Mouse (Mus musculus) cerebellum, adult 8-10 months (tissue): ENCODE data around the gene Ffar1.

Source experiments
- DNase-seq: peaks from one replicate; pipeline ENCODE4 v3.0.0; 2022

The Ffar1 gene

GRCm38 (mm10) chr7:30861464-30861863 lies at the start of gene Ffar1:
Ffar1 (minus strand) TSS chr7:30861564.
- no peak for DNase-seq

- DNase-seq, result no peak
Observed at GRCm38 (mm10) chr7:30909773-30910172, 48.4 kb upstream of the Ffar1 start.

DNA sequence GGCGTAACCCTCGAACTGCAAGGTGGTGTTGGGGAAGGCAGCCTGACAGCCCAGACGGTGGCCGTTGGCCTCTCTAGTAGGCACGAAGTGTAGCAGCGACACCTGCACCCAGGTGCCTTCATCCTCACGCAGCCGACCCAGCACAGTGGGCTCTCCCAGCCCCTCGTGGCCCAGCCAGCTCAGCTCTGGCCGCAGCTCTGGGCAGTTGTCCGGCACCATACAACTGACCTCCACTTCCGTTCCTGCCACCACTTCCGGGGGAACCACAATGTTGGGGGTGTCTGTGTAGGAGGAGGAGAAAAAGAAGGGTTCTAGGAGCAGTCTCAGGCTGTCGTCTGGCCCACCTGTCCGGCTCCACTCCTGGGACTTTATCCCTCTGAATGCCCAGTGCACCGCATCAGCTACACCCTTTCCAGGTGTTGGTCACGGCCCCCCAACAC lies 47.6 kb upstream of the Ffar1 start:
- DNase-seq, result no peak

GRCm38 (mm10) chr7:30908277-30908991 lies 47.1 kb upstream of the Ffar1 start:
- DNase-seq, result no peak

DNA sequence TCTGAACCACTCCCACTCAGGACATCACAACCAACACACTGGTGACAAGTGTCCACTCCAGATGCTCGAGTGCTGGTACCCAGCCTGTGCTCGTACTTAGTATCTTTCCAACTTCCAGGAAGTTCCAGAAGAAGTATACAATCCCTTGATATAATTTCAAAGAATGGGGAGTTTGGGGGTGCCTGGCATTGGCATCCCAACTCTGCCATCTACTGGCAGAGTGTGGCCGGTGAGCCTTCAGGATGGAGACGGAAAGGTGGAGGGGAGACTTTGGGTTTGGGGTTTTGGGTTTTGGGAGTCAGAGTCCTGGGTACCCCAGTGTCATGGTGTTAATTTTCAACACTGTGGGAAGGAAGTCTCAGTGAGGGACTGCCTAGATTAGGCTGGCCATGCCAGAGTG lies 42.7 kb upstream of the Ffar1 start:
- no peak for DNase-seq

DNA sequence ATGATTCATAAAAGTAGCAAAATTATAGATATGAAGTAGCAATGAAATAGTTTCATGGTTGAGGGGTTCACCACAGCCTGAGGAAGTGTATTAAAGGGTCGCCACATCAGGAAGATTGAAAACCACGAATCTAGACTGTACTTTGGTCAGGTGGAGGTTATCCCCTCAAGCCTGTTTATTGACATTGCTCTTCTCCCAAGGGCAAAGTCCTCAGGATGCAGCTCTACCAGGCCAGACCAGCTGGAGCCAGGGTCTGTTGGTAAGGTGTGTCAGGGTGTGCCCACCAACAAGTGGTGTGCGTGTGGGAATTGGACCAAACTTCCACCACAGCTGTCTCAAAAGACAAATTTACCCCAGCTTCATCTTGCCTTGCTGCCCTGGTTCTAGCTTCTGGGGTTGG lies 33.9 kb upstream of the Ffar1 start:
- DNase-seq, result no peak

GRCm38 (mm10) chr7:30892515-30892914 lies 31.2 kb upstream of the Ffar1 start:
- no peak for DNase-seq

- no peak for DNase-seq
Observed at GRCm38 (mm10) chr7:30891746-30892145, 30.4 kb upstream of the Ffar1 start.

DNA sequence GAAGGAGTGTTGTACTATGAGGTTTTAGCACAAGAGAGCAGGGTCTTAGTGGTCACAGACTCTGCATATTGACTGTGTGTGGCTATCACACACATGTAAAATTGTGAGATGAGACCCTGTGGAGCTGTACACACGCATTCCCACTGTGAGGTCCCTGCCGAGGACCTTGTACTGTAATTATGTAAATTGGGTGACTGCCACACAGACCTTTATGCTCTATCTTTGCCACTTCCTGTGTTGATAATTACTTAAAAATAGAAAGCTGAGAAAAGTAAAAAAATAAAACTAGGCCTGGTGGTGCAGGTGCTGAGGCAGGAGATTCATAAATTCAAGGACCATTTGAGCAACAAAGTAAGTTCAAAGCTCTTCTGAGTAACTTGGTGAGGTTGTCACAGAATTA lies 29.3 kb upstream of the Ffar1 start:
- DNase-seq, result no peak

GRCm38 (mm10) chr7:30888786-30889185 lies 27.4 kb upstream of the Ffar1 start:
- DNase-seq, result no peak

DNA sequence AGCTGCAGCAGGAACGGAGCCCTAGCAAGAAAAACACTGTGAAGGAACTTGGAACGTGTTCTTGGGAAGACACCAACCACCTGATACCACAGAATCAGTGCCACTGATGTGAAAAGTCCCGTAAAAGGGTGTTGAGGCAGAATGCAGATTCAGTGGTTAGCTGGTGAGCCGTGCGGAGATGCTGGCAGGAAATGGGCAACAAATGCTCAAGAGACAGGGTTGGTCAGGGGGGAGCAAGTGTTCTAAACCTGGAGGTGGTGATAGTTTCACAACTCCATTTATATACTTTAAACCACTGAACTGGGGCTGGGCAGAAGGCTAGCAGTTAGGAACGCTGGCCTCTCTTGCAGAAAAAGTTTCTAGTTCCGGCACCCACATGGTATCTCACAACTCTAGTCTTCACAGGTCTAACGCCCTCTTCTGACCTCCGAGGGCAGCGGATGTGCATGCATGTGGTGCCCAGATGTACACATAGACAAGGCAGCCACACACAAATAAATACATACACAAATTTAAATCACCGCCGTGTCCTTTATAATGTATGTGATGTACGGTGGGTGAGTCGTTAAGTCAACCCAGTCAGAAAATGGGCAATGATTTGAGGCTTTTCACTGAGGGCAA lies 26.3 kb upstream of the Ffar1 start:
- DNase-seq, result no peak

DNA sequence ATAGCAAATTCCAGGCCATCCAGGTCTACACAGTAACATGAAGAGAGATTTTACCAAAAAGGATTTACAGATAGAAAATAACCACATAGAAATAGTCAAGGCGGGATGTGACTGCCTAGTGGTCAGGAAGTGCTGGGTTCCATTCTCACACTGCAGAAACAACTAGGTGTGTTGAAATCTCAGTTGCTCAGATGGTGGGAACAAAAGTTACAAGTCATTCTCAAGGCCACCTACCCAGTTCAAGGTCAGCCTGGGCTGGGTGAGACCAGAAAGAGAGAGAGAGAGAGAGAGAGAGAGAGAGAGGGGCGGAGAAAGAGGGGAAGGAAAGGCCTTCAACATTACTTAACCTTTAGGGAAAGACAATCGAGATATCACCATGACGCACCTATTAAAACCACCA lies 25.5 kb upstream of the Ffar1 start:
- no peak for DNase-seq

GRCm38 (mm10) chr7:30884047-30884446 lies 22.7 kb upstream of the Ffar1 start:
- DNase-seq, result no peak

DNA sequence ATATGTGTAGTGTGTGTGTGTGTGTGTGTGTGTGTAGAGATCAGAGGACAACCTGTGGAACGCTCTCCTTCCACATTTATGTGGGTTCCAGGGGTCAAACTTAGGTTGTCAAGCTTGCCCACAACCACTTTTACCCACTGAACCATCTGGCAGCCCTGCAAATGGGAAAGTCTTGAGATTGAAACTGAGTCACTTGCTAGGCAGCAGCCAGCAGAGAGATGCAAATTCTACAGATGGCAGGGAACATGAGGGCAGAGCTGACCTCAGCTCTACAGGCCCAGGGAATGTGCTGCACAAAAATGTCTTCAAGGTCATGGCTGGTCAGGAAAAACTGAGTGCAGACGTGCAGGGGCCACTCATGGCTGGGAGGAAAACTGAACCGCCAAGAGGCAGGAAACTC lies 20.0 kb upstream of the Ffar1 start:
- DNase-seq, result no peak

- DNase-seq, result no peak
Observed at GRCm38 (mm10) chr7:30880176-30880575, 18.8 kb upstream of the Ffar1 start, which contains the start of gene Cd22. Cd22 (minus strand) TSS chr7:30880342.

DNA sequence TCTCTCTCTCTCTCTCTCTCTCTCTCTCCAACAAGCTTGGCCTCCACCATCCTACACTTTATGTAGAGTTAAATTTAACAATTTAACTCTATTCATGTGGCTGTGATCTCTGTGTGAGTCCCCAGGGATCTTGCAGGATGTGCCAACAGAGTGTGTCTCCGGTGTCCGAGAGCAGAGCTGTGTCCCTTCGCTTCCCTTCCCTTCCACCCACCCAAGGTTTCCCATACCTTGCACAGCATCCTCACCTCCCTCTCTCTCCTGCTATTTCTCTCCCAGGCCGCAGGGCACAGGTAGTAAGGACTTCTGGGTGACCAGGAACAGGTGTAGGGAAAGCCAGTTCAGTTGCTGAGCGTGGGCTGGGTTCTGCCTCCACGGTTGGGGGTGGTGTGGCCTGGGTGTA lies 17.6 kb upstream of the Ffar1 start:
- no peak for DNase-seq

DNA sequence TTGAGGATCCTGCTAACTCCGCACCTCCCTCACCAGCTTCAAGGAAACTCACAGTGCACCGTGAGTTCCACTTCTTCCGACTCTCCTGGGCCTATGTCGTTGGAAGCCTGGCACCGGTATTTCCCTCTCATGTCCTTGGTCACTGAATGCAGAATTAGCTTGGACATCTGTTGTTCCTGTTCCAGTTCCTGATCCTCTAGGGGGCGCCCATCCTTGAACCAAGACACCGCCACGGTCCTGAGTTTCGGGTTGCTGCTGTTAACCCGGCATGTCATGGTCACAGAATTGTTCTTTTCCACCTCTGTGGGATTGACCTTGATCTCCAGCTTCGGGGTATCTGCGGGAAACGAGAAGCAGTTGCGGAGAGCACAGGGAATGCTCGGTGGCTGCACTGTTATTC lies 11.7 kb upstream of the Ffar1 start:
- DNase-seq, result peak; percentile 59

DNA sequence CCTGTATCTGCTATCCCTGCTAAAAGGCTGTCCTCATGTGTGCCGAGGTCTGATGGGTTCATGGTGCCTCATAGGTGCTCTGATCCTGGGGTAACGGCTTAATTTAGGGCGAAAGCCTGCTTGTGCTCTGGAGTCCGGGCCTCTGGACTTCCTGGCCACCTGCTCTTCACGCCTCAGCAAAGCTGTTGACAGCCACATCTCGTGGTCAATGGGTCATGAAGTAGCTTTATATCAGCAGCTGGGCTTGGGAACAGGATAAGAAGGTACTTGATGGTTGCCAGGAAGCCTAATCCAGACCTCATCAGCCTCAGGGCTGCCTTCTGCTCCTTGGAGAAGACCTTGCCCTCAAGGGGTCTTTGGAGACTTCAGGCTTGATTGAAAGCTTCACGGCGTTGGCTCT lies 2.0 kb upstream of the Ffar1 start:
- no peak for DNase-seq

GRCm38 (mm10) chr7:30859635-30860402 lies 1.5 kb downstream of the Ffar1 start:
- peak; percentile 16 for DNase-seq

- DNase-seq, result peak; percentile 29
Observed at GRCm38 (mm10) chr7:30859290-30859634, 2.1 kb downstream of the Ffar1 start.

GRCm38 (mm10) chr7:30857746-30858145 lies 3.6 kb downstream of the Ffar1 start:
- DNase-seq, result no peak

DNA sequence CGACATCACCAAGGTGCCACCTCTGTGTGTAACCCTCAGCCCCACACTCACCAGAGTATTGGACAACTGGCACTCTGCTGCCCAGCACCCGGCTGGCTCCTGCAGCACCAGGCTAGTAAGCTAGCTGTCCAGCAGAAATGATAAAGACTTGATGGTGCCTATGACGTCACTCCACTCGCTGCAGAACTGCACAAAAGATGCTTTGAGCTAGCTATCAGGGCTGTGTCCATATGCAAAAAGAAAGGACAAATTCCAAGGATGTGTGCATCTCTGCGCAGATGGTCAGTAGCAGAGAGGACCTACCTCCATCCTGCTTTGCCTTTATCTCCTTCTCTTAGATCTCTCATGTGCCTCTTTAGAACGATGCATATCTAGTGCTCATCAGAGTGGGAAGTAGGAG lies 5.3 kb downstream of the Ffar1 start, which contains the start of gene Ffar3:
TSS of gene Ffar3 (minus strand) at position 101 of the 400 bp plus-strand sequence.
- DNase-seq, result no peak

DNA sequence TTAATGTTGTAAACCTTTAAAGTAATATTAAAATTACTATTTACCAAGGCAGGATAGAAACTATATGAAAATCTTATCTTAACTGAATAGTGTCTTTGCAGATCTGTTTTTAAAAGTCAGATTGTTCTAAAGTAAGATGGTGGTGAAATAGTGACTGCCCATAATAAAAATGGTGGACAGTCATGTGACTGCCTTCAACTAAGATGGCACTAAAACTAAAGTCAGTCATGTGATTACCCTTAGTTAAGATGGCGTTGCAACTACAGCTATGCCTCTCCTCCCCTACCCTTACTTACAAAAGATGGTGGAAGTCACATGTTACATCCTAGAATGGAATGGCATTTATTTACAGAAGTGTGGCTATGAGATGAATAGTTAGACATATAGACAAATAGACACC lies 9.9 kb downstream of the Ffar1 start:
- DNase-seq, result no peak

DNA sequence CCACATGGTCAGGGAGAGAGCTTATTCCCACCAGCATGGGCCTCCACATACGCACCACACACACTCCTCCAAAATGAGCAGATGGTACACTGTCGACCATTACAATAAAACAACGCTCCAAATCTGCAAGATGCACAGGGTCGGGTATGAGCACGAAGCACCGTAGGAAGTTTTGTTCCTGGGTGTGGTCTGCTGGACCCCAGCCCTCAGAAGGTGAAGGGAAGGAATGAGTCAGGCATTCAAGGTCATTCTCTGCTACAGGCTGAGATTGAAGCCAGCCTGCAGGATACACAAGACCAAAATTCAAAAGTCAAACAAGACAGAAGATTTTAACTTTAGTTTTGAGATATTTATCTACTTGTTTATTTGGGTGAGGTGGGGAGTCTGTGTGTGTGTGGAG lies 13.4 kb downstream of the Ffar1 start:
- DNase-seq, result no peak
